Mouse (Mus musculus): Measurements from ENCODE around the gene Zfyve21.

Zfyve21 gene

GRCm38 (mm10) chr12:111813766-111814617, at the start of gene Zfyve21, which contains the start of gene Xrcc3:
Gene Zfyve21, plus strand, starts transcription at chr12:111814170.
Gene Xrcc3, minus strand, starts transcription at chr12:111813873.
- peak; percentile 86 to 97 for DNase-seq

GRCm38 (mm10) chr12:111766313-111767236, 47.4 kb upstream of the Zfyve21 start:
- no peak for DNase-seq

DNA sequence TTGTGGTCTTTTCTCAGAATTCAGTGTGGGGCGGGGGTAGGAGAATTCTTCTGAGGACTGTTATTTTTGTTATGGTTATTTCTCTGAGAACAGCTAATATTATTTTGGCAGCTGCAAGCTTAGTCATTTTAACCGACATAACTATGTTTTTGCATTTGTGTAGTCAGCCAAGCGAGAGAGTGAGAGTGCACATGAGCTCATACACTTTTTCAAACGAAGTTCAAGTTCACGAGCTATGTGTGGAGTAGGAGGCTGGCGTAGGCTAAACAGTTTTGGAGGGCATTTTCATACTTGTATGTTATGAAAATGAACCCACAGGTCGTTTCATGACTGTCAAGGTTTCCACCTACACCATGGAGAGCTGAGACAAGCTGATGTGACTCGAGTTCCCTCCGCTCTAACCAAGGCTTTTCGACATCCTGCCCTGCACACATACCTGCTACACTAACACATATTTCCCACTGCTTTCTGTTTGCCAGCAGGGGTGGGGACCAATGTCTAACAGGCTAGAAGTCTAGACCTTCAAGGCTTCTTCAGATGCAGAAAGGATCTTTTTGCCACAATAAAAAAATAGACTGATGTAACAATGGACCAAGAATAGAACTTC, 45.5 kb upstream of the Zfyve21 start:
- no peak for DNase-seq

DNA sequence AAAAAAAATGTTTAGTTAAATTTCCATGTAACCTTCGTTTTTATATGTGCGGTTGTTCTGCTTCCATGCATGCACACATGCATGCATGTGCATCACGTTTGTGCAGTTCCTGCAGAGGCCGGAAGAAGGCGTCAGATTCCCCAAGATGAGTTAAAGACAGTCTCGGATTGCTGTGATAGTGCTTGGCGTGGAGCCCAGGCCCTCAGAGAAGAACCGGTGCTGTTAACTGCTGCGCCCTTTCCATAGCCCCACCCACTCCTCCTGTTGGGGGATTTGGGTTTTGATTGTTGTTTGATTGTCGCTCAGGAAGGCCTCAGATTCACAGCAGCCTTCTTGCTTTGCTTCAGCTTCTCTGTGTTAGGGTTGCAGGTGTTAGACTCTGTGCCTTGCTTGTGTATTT, 44.7 kb upstream of the Zfyve21 start:
- no peak for DNase-seq

- no peak for DNase-seq
Measured at GRCm38 (mm10) chr12:111769816-111770577, 44.0 kb upstream of the Zfyve21 start.

GRCm38 (mm10) chr12:111770651-111771050, 43.3 kb upstream of the Zfyve21 start:
- DNase-seq = no peak

GRCm38 (mm10) chr12:111774156-111774555, 39.8 kb upstream of the Zfyve21 start:
- no peak for DNase-seq

GRCm38 (mm10) chr12:111774845-111775244, 39.1 kb upstream of the Zfyve21 start:
- DNase-seq = no peak

DNA sequence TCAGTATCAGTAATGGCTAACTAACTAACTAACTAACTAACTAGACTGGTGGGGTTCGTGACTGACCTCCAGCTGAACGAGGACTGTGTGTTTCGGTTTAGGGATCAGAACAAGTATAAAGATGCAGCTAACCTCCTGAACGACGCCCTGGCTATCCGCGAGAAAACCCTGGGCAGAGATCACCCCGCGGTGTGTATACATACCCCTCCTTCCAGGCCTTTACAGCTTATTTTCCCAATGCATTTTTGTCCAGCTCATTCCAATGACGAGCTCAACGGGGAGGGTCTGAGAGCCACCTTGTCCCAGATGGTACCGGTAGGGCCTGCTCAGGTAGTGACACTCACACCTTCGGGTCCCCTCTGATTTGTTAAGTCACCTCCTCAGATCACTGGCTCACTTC, 36.1 kb upstream of the Zfyve21 start:
- no peak for DNase-seq

GRCm38 (mm10) chr12:111779544-111779943, 34.4 kb upstream of the Zfyve21 start:
- no peak for DNase-seq

- no peak for DNase-seq
Measured at GRCm38 (mm10) chr12:111785174-111785573, 28.8 kb upstream of the Zfyve21 start.

DNA sequence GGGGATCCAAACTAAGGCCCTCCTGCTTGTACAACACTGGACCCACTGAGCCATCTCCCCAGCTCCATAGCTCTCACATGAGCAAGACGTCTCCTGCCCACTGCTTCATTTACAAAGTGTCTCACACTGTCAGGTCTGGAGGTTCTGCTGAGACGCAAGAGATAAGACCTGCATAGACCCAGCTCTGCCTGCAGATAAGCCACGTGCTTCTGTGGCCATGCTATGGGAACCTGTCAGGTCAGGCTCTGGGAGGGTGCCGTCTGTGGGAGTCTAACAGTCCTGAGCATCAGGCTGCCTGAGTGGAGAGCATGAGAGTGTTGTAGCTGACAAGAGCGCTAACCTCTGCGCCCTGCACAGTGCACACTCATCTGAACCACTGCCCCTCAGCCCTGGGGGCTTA, 27.0 kb upstream of the Zfyve21 start:
- no peak for DNase-seq

GRCm38 (mm10) chr12:111790090-111790489, 23.9 kb upstream of the Zfyve21 start:
- no peak for DNase-seq

DNA sequence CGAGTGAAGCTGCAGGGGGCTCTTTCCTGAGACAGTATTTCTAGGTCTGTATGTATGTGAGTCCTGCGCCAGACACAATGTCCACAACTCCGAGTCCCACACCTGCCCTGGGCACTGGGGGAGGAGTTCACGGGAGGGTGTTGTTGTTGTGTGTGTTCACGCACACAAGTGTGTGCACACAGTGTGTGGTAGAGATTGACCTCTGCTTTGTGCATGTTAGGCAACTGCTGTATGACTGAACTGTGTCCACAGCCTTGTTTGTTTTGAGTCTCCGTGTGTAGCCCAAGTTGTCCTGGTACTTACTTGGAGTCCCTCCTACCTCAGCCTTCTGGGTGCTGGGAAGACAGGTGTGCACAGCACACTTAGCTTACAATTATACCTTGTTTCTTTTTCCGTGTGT, 23.3 kb upstream of the Zfyve21 start:
- DNase-seq = no peak

DNA sequence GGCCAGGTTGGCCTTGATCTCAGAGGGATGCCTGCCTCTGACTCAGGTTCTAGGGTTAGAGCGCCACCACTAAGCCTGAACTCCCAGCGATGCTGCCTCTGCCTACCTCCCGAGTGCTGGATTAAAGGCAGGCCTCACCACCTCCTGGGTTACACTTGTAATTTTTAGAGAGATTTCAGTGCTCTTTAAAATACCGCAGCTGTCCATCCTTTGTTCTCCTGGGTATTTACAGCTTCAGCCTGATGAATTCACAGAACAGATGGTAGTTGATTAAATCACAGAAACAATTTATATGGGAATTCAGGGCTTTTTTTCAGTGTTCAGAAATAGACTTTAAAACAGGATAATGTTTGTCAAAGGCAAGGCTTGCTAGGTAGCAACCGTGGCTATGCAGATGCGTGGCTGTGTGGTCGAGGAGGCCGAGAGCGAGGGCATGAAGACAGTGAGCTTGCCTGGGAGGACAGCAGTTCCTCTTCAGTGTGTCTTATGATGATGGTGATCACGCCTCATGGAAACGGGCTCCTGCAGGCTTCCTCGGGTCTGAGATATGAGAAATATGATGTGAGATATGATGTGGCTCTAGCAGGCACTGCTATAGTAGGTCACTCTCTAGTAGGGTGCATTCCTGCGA, 22.4 kb upstream of the Zfyve21 start:
- no peak for DNase-seq

DNA sequence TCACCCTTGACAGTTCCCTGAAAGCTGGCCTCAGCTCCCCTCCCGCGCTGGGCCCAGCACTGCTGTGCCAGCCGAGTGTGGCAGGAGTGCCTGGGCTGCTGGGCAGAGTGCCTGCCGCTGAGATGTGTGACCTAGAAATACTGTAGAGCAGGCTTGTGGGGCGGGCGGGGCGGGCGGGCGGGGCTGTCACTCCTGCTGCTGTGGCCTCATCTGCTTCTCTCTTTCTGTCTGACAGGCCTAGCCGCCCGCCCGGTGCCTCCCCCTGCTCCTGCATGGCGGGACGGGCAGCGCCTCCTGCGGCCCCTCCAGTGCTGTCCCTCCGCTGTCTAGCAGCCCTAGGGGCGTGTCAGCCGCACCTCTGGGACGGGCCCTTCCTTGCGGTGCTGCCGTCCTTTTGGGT, 19.9 kb upstream of the Zfyve21 start:
- no peak for DNase-seq

DNA sequence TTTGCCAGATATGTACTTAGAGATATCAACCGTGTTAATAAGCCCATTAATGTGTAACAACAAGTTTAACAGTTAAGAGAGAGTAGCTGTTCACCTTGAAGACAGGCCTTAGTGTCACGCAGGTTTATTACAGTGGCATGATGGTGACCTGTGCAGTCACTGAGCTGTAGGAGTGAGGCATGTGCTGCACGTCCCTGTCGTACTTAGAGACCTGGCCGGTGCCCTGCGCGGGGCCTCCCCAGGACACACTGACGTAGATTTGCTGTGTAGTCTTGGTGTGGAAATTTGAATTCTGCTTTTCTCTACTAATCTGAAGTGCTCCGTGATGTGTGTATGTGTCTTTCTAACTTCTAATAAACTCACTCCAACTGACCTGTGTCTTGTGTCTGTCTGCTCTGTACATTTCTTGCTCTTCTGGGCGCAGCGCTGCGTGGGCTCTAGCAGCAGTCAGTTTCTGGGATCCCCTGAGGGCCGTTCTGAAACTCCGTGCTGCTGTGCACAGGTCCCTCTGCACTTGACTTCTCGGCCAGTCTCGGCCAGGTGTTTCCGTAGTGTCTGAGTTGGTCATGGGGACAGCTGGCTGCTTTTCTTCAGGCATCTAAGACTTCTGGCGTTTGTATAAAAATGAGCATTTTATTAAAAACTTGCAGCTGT, 19.3 kb upstream of the Zfyve21 start:
- DNase-seq = no peak

DNA sequence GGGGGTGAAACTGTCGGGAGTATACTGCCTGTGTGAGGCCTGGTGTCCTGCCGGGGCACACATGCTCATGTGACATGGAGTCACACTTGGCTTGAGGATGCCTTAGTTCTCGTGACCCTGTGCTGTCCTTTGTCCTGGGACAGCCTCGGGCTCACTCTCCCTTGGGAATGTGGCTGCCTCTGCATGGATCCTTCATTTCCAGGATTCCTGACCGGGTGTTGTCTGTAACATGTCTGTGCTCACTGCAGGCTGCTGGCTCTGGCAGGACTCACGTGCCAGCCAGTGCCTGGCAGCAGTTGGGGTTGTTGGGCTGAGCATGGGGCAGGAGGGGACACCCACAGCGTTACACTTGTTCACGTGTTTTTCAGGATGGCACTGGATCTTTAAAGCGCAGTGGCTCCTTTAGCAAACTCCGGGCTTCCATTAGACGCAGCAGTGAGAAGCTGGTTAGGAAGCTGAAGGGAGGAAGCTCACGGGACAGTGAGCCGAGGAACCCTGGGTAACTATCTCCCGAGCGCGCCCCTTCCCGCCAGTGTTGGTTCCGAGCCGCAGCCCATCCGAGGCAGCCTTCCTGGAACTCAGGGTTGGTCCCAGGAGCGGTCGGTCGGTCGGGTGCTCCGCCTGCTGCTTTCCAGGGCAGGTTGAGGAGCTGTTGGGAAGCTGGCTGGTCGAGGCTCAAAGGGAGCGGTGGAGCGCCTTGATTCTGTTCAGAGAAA, 18.6 kb upstream of the Zfyve21 start:
- no peak for DNase-seq

DNA sequence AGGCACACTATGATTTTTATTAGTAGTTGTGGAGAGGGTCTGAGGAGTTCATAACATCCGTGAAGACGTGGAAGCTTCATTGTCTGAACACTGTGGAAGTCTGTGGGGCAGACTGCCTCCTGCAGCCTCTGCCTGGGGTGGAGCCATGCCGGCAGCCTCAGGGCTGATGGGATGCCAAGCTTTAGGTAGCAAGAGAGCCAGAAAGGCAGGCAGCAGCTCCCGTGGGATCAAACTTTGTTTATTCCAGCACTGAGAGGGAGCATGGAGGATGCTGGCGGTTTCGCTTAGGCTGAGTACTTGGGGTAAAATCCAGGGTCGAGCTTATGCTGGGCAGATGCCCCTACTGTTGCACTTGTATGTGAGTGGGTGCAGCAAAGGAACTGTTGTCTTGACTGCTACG, 16.7 kb upstream of the Zfyve21 start:
- no peak for DNase-seq

DNA sequence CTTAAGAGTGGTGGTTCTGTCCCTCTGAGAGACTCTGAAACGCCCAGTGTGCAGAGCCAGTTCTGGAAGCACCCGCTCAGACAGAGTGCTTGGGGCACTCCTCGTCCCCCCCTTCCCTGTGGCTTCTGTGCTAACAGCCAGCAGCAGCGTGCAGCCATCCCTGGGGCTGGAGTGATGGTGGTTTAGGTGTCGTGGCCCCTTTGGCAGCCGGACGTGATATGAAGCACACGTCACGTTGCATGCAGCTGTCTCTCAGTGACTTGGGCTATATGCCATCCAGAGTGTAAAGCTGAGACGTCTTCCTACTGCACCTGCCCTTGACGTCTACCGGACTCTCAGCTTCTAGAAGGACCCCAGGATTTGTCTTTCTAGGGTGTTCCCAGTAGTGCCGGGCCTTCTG, 15.5 kb upstream of the Zfyve21 start:
- DNase-seq = no peak
